Mouse (Mus musculus): ENCODE measurements at regions not wholly inside any gene's neighbourhood (a gene's known extent, or its start where the extent isn't known, plus 50 kb on each side); places are given as distances from the start of the nearest gene placed in this dataset.

- intact Hi-C loops (cut with DNase I): no loop called here
- DNase-seq (ENCODE audit: low spot score in 2 of 2): no peak
Measured at GRCm38 (mm10) chr6:120614526-120614925, 51.6 kb upstream of the Cecr2 start.

DNA sequence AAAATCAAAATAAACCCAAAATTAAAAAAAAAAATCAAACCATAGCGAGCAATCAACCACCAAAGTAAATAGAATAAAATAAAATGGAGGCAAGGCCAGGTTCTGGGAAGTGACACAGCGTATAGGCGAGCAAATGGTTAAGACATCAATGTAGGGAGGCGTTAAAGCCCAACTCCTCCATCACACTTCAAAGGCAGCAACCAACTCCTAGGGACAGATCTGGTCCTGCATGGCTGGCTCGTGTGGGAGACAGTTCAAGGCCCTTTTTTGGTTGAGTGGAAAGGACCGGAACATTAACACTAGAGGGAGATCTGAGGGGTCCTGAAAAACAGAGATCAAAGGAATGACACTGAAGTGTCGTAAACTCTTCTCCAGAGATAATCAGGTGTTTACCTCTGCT is 53.8 kb upstream of the Cecr2 start:
- intact Hi-C loops (cut with DNase I): no loop called here
- no peak for DNase-seq (ENCODE audit: low spot score in 2 of 2)

DNA sequence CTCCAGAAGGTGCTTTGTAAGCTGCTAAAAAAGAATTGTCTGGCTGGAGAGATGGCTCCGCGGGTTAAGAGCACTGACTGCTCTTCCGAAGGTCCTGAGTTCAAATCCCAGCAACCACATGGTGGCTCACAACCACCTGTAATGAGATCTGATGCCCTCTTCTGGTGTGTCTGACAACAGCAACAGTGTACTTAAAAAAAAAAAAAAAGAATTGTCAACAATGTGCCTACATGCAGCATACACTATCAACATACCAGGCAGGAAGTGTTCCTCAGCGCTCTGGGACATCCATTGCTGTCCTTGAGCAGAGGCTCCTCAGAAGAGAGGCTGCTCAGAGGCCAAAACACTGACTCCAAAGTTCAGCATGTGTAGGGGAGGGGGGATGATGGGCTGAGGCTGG is 56.3 kb upstream of the Cecr2 start:
- intact Hi-C loops (cut with DNase I): no loop called here
- DNase-seq (ENCODE audit: low spot score in 2 of 2): no peak

GRCm38 (mm10) chr6:120605471-120605870 is 60.7 kb upstream of the Cecr2 start:
- intact Hi-C loops (cut with DNase I): no loop called here
- no peak for DNase-seq (ENCODE audit: low spot score in 2 of 2)

DNA sequence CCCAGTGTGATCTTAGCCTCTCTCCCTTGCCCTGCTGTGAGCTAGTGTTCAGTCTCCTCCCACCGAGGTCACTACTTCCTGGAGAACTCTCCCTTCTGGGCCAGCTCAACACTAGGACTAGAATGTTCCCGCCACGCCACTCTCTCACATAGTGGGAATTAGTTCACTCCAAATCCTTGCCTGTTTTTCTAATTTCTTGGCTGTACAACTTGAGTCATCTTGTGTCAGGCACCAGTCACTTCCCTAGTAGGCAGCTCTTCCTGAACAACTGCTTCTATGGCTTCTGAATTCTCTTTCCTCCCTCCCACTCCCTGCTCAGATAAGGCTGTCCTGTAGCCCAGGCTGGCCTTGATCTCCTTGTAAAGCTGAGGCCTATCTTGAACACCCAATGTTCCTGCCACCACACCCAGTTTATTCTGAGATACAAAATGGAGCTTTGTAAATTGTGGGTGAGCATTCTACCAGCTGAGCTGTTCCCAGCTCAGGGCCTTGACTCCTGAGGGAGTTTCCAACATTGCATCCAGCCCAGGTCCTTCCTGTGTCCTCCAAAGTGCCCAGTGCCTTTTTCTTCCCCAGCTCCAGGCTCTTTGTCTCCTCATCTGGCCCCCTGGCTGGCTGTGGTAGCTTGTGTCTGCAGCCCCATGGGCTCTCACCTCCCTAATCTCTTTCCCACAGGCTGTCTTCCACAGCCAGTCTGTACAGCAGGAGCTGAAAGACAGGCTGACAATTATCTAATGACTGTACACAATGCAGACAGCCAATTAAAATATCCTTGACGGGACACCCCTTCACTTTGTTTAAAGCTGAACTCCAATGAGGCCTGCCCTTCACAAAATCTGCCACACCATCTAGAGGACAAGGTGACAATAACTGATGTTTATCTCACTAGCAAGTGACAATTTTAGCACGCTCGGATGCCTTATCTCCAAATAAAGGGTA is 61.9 kb upstream of the Cecr2 start:
- intact Hi-C loops (cut with DNase I): no loop called here
- DNase-seq (ENCODE audit: low spot score in 2 of 2): no peak

GRCm38 (mm10) chr6:120603454-120603853 is 62.7 kb upstream of the Cecr2 start:
- peak in 1 of 2 experiments; percentile 29 for DNase-seq (ENCODE audit: low spot score in 2 of 2)
- intact Hi-C loops (cut with DNase I): no loop called here

- intact Hi-C loops (cut with DNase I): no loop called here
- no peak for DNase-seq (ENCODE audit: low spot score in 2 of 2)
Measured at GRCm38 (mm10) chr6:120600376-120600775, 65.8 kb upstream of the Cecr2 start.

DNA sequence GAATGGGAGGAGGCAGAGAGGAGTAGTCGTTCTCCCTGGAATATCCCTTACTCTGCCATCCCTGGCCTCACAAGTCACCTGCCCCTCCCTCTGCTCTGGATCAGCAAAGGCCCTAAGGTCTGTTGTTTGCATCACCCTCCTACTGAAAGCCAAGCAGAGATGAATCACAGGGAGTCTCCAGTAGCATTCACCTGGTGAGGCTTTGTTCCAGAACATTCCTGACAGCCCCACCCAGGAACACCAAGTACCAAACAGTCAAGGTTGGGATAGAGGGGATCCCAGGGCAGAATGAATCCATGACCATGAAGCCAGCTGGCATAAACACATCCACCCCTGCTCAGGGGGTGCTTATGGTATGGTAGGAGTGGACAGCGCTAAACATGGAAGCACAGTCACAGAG is 67.4 kb upstream of the Hdhd5 start:
- intact Hi-C loops (cut with DNase I): loop anchor here (2.0 kb wide), 1 partner anchor 60 kb away; no protein-coding TSS in a partner anchor
- no peak for DNase-seq (ENCODE audit: low spot score in 2 of 2)

- no peak for DNase-seq (ENCODE audit: low spot score in 2 of 2)
- intact Hi-C loops (cut with DNase I): loop anchor here (2.0 kb wide), 1 partner anchor 59 kb away; no protein-coding TSS in a partner anchor
Measured at GRCm38 (mm10) chr6:120597887-120598286, 66.8 kb upstream of the Hdhd5 start.

DNA sequence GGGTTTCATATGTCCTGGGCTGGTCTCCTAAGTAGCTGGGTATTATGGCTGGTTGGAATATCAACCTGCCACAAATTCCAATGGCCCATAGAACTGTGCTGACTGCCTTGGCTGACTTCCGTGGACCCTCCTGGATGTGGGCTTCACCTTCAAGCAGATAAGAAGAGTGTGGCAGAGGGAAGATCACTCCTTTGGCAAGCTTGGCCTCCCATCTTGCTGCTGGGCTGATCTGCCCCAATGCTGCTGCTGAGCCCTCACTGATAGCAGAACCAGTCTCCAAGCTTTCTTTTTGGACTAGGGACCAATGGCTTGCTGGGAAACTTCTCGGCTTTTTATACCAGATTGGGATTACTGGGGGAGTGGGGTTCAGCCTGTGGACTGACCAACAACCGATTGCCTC is 65.6 kb upstream of the Hdhd5 start:
- no peak for DNase-seq (ENCODE audit: low spot score in 2 of 2)
- intact Hi-C loops (cut with DNase I): no loop called here

DNA sequence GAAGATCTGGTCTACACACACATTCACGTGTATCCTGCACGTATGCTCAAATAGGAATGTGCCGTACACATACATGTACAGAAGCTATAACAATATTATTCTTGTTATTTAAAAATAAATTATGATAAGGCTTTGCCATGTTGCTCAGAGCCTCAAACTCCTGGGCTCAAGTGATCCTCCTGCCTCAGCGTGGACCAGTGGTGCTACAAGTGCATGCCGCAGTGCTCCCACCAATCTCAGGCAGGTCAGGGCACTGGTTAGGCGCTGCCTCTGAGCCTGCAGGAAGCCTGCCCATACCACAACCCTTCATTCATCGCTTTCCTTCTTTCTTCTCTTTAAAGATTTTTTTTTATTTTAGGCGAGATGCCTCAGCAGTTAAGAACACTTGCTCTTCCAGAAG is 63.3 kb upstream of the Hdhd5 start:
- intact Hi-C loops (cut with DNase I): no loop called here

DNA sequence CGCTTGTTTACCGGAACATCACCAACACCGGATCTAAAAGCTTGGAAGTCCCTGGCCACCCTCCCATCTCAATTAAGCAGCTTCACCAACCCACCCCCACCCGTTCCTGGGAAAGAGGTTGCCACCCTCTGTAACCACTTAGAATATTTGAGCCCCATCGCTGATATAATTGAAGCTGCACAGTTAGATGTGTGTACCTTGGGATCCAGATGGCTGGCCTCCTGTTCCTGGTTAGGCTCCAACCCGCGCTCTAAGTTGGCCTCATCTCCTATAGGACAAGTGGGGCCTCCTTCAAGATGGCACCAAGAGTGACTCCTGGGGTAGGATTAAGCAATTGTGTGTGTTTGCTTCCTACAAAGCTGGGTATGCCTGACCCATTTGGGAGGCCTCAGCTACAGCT is 61.6 kb upstream of the Hdhd5 start:
- DNase-seq (ENCODE audit: low spot score in 2 of 2): no peak
- intact Hi-C loops (cut with DNase I): no loop called here

More for the DNA sequence above, 63.3 kb upstream of the Hdhd5 start:
- no peak for DNase-seq (ENCODE audit: low spot score in 2 of 2)

- intact Hi-C loops (cut with DNase I): no loop called here
- peak in 1 of 2 experiments; percentile 30 for DNase-seq (ENCODE audit: low spot score in 2 of 2)
Measured at GRCm38 (mm10) chr6:120592031-120592681, 61.0 kb upstream of the Hdhd5 start.

GRCm38 (mm10) chr6:120590191-120590590 is 59.1 kb upstream of the Hdhd5 start:
- intact Hi-C loops (cut with DNase I): no loop called here
- peak in 1 of 2 experiments; percentile 14 for DNase-seq (ENCODE audit: low spot score in 2 of 2)

DNA sequence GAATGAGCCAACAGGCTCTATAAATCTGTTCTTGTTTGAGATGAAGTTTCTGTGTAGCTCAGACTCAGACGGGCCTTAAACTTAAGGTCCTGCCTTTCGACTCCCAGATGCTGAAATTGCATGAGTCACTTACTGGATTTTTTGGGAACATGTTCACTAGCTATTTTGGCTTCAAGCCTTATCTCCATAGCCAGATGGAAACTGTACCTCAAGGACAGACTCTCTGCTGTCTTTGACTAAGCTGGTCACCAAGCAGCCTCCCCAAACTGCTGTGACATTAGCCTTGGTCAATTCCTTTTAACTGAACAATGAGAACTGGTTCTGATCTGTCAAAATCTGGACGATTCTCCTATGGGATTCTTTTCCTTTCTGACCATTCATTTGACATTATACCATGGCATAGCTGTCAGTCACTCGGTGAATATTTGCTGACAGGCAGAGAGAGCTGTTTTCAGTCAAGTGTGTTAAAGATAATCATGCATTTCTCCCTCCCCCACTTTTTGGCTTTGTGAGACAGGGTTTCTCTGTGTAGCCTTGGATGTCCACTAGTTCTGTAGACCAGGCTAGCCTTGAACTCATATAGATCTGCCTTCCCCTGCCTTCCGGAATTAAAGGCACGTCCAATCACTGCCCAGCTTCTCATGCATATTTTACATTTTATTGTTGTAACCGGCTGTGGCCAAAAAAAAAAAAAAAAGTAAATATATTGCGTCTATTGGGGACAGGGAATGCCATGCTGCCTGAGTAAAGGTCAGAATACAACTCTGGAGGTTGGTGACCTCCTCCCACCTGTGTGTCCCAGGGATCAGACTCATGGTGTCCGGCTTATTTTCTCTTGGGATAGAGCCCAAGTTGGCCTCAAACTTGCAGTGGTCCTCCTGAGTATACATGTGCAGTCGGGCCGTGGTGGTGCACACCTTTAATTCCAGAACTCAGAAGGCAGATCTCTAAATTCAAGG is 57.9 kb upstream of the Hdhd5 start:
- intact Hi-C loops (cut with DNase I): no loop called here
- no peak for DNase-seq (ENCODE audit: low spot score in 2 of 2)

DNA sequence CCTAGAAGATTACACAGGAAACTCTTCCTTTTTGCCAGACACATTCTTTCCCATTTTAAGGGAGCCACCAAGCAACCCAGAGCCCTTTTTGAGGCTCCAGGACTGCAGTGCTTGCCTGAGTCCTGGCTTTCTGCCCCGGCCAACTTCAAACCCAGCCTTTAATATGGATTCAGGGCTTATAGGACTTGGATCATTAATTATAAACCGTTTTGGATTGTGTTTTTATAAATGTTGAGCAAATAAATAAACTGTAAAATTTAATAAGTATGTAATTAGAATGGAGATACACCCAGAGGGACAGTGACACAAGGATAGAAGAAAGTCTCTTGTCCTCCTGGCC is 54.8 kb upstream of the Hdhd5 start:
- DNase-seq (ENCODE audit: low spot score in 2 of 2): no peak

GRCm38 (mm10) chr6:120585118-120585940 is 54.2 kb upstream of the Hdhd5 start:
- DNase-seq (ENCODE audit: low spot score in 2 of 2): no peak
- intact Hi-C loops (cut with DNase I): no loop called here

More for the DNA sequence above, 54.8 kb upstream of the Hdhd5 start:
- intact Hi-C loops (cut with DNase I): no loop called here

DNA sequence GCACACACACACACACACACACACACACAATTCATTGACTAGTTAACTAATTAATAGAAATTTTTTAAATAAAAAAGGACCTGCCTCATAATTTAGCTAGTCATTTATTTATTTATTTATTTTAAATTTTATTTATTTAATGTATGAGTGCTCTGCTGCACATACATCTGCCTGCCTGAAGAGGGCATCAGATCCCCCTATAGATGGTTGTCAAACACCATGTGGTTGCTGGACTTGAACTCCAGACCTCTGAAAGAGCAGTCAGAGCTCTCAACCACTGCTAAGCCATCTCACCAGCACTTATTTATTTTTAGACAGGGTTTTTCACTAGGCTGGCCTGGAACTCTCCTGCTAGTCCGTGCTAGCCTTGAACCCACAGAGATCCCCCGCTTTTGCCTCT is 50.6 kb upstream of the Hdhd5 start:
- DNase-seq (ENCODE audit: low spot score in 2 of 2): no peak
- intact Hi-C loops (cut with DNase I): no loop called here
